8 mouse cellular contexts compared by ENCODE assay signal in genomic region chr5:37147536-37147935, GRCm38 (mm10).
A peak's percentile ranks its signal among the peaks of the same experiment; 100 is the strongest.
DNase-seq lines count a peak whose midpoint lies in the region; ATAC-seq and TF ChIP-seq lines count a peak whose summit lies in the region.

No protein-coding gene starts in this region.

- peak; percentile 68 for DNase-seq in forebrain, embryonic 11.5 days (ENCODE audit: low spot score)
- peak; percentile 37 for DNase-seq in ovary, postnatal 14 days (ENCODE audit: low spot score)
- DNase-seq in ovary, postnatal 10 days (ENCODE audit: low spot score): no peak
- DNase-seq in cerebellum, adult 9-11 months: peak; percentile 29
- peak; percentile 61 for DNase-seq in kidney, postnatal 0 days (ENCODE audit: low spot score)
- DNase-seq in lung, postnatal 10 days: peak; percentile 43
- DNase-seq in spleen, postnatal 10 days (ENCODE audit: low spot score in 2 of 2): peak; percentile 7 to 45

- H3K27ac ChIP-seq in forebrain, embryonic 11.5 days (ENCODE audit: low read depth, low read length): no peak overlapping the region
- H3K27ac ChIP-seq in forebrain, embryonic 12.5 days: no peak overlapping the region
- H3K27ac ChIP-seq in kidney, postnatal 0 days: no peak overlapping the region

- no peaks in the 10 kb centered on the region for H3K27me3 ChIP-seq in forebrain, embryonic 11.5 days (ENCODE audit: control insufficient read depth, insufficient read depth, low read length)
- H3K27me3 ChIP-seq in forebrain, embryonic 12.5 days: no peaks in the 10 kb centered on the region; the same call in 1 of the 2 replicates
- no peaks in the 10 kb centered on the region for H3K27me3 ChIP-seq in kidney, postnatal 0 days (ENCODE audit: insufficient read depth, low read length)

- H3K4me3 ChIP-seq in forebrain, embryonic 11.5 days (ENCODE audit: low read depth, low read length): no peak overlapping the region
- no peak overlapping the region for H3K4me3 ChIP-seq in forebrain, embryonic 12.5 days (replicated peaks)
- H3K4me3 ChIP-seq in kidney, postnatal 0 days (replicated peaks; ENCODE audit: low read depth, low read length): no peak overlapping the region

- no peak overlapping the region for H3K4me2 ChIP-seq in forebrain, embryonic 11.5 days (ENCODE audit: low read depth, low read length, severe bottlenecking)
- no peak overlapping the region for H3K4me2 ChIP-seq in forebrain, embryonic 12.5 days
- no peak overlapping the region for H3K4me2 ChIP-seq in kidney, postnatal 0 days (ENCODE audit: low read length)

- H3K36me3 ChIP-seq in forebrain, embryonic 11.5 days (ENCODE audit: control insufficient read depth, insufficient read depth, low read length): no peaks in the 10 kb centered on the region
- no peaks in the 10 kb centered on the region for H3K36me3 ChIP-seq in forebrain, embryonic 12.5 days (replicated peaks)
- H3K36me3 ChIP-seq in kidney, postnatal 0 days (ENCODE audit: insufficient read depth, low read length): no peaks in the 10 kb centered on the region

- TF ChIP-seq CTCF in kidney, postnatal 0 days (IDR thresholded peaks at IDR 0.05; ENCODE audit: low read depth): peak; percentile 87

- WGBS in forebrain, embryonic 11.5 days: 20% methylated on average over 4 of the region's 4 CpGs
- WGBS in forebrain, embryonic 12.5 days: 16% methylated on average over 4 of the region's 4 CpGs
- WGBS in kidney, postnatal 0 days: 15% methylated on average over 4 of the region's 4 CpGs

- H3K4me1 ChIP-seq in forebrain, embryonic 11.5 days (replicated peaks; ENCODE audit: control insufficient read depth, insufficient read depth, low read length): no peaks in the 10 kb centered on the region
- H3K4me1 ChIP-seq in forebrain, embryonic 12.5 days: no peaks in the 10 kb centered on the region
- no peaks in the 10 kb centered on the region for H3K4me1 ChIP-seq in kidney, postnatal 0 days (replicated peaks; ENCODE audit: insufficient read depth, low read length)

- no peak overlapping the region for H3K9ac ChIP-seq in forebrain, embryonic 11.5 days (ENCODE audit: low read length)
- no peak overlapping the region for H3K9ac ChIP-seq in forebrain, embryonic 12.5 days
- no peak overlapping the region for H3K9ac ChIP-seq in kidney, postnatal 0 days (ENCODE audit: low read depth, low read length)

- no peak for ATAC-seq in forebrain, embryonic 11.5 days (replicated peaks; ENCODE audit: low FRiP score)
- ATAC-seq in forebrain, embryonic 12.5 days (ENCODE audit: low FRiP score): no peak
- ATAC-seq in kidney, postnatal 0 days (replicated peaks; ENCODE audit: low FRiP score, low read depth): no peak

- no peaks in the 10 kb centered on the region for H3K9me3 ChIP-seq in forebrain, embryonic 11.5 days (ENCODE audit: control insufficient read depth, low read length)
- no peaks in the 10 kb centered on the region for H3K9me3 ChIP-seq in forebrain, embryonic 12.5 days
- H3K9me3 ChIP-seq in kidney, postnatal 0 days (replicated peaks; ENCODE audit: low read length): no peaks in the 10 kb centered on the region
